Mouse (Mus musculus) olfactory bulb, adult 2 months (tissue): ENCODE results near the gene Tbcel.

Experiments
- CTCF ChIP-seq: fragments of 200-500 bp; IDR thresholded peaks from 2 replicates; pipeline ENCODE4 v1.5.1; 2012; ENCODE audit warnings: low read depth, mild to moderate bottlenecking, low read length, moderate library complexity; ENCODE audit not compliant: insufficient read depth
- POLR2A ChIP-seq: fragments of 200-500 bp; IDR thresholded peaks from 2 replicates; pipeline ENCODE4 v1.6.1; 2012; ENCODE audit warnings: mild to moderate bottlenecking, low read depth, low read length, moderate library complexity; ENCODE audit not compliant: insufficient read depth

DNA sequence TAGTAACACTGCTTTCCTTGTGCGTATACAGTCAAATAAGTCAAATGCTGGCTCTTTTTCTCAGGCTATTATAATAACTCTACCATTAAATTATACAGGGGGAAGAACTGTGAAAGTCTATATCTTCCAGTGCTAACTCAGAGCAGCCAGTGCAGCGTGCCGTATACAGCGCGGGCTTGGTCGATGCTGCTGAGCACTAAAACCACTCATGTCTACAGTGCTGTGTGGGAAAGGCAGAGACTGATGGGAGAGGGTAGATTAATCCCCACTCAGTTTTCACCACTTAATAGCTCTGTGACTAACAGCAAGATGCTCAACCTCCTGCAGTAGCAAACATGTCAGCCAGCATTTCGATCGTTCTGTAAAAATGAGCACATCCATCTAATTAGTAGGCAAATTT, 53.2 kb downstream of the Tbcel start:
- TF ChIP-seq CTCF = no peak
- no peak for TF ChIP-seq POLR2A
